Mouse (Mus musculus): ENCODE data around the gene Mrgprh. TPM values are rescaled to one million over a fixed set of nuclear protein-coding genes. Genes with fewer than 3 reads are reported as not detected.

Mrgprh gene
- total RNA-seq (2021), result 1 to 10 TPM; 1.8 to 2.1 TPM
- long read RNA-seq, experiment 1, result 0 reads
- long read RNA-seq, experiment 2, result 0 reads

GRCm38 (mm10) chr17:12875734-12876133 lies at the start of gene Mrgprh:
Mrgprh (plus strand) TSS chr17:12876034.
- no peak for DNase-seq
- intact Hi-C loops (cut with DNase I; ENCODE audit: low total_unique reads), result no loop called here

DNA sequence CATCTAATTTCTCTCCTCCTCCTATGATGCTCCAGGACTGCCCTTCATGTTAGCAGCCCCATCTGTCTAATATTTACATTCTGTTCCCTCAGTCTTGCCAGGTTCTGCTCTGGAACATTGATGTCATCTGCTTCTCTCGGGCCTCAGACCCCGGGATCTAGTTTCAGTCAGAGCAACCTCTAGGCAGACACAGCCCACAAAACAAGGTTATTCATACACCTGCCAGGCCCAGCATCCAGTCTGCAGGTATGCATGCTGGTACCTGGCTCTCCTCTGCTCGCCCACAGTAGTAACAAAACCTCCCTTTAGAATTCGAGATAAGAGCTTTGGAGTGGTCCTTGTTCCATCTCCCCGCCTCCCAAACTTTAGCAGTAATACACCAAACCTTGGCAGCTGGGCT lies 45.5 kb upstream of the Mrgprh start:
- no peak for DNase-seq
- intact Hi-C loops (cut with DNase I; ENCODE audit: low total_unique reads), result no loop called here

DNA sequence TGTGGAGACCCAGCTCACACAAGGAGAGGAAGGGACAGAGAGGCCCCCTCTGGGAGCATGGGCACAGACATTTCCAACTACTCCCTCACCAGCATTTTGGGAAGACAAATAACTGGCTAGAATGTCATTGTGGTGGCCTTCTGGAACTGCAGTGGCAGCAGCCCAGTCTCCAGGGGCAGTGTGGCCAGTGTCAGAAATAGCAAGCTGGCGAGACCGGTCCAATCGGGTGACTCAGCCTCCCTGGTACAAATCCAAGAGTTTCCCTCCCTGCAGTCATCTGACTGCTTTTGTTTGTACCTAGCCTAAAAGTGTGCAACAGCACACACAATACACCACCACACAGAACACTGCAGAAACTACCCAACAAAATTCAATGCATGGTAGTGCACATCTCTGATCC lies 43.6 kb upstream of the Mrgprh start:
- peak; percentile 33 for DNase-seq
- intact Hi-C loops (cut with DNase I; ENCODE audit: low total_unique reads), result no loop called here

DNA sequence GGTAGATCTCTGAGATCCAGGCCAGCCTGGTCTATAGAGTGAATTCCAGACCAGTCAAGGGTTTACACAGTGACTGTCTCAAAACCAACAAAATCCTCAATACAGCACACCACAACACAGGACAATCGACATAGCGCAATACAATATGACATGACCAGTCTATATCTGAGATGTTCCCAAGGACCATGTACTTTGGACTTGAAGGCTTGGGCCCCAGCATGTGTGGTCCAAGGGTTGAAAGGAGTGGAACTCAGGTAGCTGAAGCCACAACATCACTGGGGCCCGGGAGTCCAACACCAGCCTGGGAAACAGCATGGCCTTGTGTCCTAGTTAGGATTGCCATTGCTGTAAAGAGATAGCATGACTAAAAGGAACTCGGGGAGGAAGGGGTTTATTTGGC lies 43.2 kb upstream of the Mrgprh start:
- intact Hi-C loops (cut with DNase I; ENCODE audit: low total_unique reads), result no loop called here
- no peak for DNase-seq

DNA sequence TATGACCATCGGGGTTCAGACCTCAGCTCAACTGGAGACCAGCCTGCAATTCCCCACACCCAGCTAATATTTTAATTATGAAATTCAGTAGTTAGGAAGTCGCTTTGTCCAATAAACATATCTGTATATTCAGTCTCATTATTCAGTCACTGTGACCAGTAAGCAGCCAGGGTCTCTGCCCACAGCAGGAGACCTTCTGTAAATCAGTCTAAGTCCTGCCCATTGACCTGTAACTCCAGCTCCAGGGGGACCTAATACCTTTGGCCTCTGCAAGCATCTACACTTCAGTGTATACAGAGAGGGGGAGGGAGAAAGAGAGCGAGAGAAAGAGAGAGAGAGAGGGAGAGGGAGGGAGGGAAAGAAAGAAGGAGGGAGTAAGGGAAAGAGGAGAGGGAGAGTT lies 41.5 kb upstream of the Mrgprh start:
- intact Hi-C loops (cut with DNase I; ENCODE audit: low total_unique reads), result no loop called here
- DNase-seq, result no peak

DNA sequence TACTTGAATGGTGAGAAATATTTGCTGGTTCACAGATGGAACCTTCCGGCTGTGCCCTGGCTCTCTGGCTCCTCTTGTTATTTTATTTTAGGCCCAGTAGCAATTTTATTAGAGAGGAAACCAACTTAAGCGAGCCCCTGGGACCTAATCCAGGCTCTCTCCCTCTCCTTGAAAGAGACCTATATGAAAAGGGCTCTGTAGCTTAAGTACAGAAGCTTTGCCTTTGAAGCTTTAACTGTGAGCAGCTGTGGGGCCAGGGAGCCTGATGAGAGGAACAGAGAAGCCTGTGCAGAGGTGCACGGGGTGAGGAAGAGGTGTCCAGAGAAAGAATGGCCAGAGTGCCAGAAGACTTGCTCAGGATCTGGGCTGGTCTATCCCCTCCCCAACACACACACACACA lies 41.0 kb upstream of the Mrgprh start:
- intact Hi-C loops (cut with DNase I; ENCODE audit: low total_unique reads), result no loop called here
- DNase-seq, result no peak

DNA sequence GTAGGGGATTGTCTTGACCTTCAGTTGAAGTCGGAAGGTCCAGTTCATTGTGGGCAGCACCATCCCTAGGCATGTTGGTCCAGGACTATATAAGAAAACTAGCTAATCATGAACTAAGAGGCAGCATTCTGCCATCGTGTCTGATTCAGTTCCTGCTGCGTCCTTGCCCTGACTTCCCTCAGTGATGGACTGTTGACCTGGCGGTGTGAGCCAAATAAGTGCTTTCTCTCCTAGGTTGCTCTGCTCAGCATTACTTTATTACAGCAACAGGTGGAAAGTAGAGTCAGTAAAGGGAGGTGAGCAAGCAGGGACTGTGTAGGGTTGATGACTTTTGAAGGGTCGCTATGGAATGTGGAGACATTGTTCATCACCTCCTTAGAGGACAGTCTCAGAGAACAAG lies 40.1 kb upstream of the Mrgprh start:
- intact Hi-C loops (cut with DNase I; ENCODE audit: low total_unique reads), result no loop called here
- DNase-seq, result no peak

DNA sequence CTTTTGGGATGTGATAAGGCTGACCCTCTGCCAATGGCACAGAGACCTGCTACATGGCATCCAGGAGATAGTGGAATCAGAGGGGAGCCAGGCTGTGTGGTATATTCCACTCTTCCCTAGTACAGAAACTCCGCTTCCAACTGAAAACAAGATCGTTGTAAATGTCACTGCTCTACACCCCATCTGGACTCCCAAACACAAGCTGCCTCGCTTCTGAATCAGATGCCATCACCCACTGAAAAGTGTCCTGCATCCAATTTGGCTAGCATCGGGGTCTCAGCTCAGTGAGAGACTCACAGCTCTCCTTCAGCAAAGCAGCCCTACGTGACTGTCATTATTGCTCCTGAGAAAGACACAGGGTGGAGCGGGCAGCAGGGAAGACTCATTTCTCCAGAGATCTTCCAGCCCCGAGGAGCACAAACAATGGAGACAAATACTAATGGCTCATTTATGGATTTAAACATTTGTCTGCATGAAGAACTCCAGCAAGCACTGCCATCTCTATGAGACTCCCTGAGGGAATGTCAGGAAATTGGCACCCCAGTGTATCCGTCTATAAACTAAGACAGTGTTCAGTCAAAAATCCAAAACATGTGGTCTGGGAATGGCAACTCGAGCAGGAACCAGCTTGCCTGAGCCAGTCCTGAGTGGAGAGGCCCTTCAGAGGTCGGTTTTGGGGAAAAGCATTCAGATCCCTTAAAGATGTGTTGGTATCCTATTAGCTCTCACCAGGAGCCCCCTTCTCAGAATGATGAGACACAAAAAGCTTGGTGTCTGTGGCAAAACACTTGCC lies 36.2 kb upstream of the Mrgprh start:
- intact Hi-C loops (cut with DNase I; ENCODE audit: low total_unique reads), result no loop called here
- DNase-seq, result no peak

- no peak for DNase-seq
- intact Hi-C loops (cut with DNase I; ENCODE audit: low total_unique reads), result no loop called here
These were observed 32.0 kb upstream of the Mrgprh start for GRCm38 (mm10) chr17:12843826-12844225.

- intact Hi-C loops (cut with DNase I; ENCODE audit: low total_unique reads), result no loop called here
- no peak for DNase-seq
These were observed 31.3 kb upstream of the Mrgprh start for GRCm38 (mm10) chr17:12844540-12844939.

GRCm38 (mm10) chr17:12845862-12846261 lies 30.0 kb upstream of the Mrgprh start:
- DNase-seq, result no peak
- intact Hi-C loops (cut with DNase I; ENCODE audit: low total_unique reads), result no loop called here

DNA sequence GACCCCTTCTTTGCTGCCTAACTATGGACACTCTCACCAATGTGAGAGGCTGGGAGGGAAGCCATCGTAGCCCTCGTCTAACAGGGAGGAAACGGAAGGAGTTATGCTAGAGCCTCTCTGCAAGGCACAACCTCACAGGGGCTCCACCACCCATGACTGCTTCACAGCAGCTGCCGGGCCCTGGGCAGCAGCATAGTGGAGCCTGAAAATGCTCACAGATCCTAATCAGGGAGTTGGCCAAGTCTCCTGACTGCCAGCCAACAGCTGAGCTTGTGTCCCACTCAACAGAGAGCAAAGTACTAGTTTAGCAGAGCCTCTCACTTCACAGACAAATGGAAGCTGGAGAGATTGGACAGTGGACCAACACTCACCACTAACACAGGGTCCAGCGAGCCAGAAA lies 29.4 kb upstream of the Mrgprh start:
- intact Hi-C loops (cut with DNase I; ENCODE audit: low total_unique reads), result no loop called here
- peak; percentile 65 for DNase-seq

DNA sequence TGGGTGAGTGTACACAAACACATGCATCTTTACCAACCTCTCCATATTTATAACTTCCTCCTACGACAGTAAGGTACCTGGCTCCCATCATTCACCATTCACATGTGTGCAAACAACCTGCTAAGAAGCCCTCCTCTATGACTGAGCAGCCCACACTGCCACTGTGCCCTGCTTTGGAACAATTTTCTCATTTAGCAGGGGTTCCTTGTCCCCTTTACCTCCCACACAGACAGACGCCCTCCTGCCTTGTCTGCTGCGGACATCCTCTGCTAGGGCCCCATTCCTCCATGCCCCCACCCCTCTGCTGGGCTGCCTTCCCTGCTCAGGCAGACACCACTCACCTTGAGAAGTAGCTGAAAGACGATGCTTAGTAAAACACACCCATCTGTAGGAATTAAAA lies 28.1 kb upstream of the Mrgprh start:
- no peak for DNase-seq
- intact Hi-C loops (cut with DNase I; ENCODE audit: low total_unique reads), result no loop called here

DNA sequence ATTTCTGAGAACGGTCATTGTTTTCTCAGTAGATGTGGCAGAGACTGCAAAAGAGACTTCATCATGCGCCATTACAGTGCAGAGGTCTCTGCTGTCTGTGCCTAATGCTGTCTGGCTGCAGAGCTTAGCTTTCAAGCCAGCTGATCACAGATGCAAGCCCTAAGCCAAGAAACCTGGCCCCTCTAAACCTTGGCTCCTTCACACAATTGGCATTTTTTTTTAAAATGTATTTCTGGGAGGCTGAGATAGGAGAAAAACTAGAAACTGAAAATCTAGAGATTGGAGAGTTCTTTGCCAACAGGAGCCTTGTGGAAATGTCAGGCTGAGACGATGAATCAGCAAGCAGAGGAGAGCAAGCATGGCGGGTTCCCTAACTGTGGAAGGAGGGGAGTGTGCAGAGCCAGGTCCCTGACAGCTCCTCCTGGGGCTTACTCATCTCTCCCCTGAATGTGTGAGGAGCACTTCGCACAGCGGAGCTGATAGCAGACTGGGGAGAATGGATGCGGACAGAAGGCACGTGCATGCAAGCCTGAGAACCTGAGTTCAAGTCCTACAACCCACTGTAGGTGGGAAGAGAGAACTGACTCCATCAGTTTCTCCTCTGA lies 26.0 kb upstream of the Mrgprh start:
- intact Hi-C loops (cut with DNase I; ENCODE audit: low total_unique reads), result no loop called here
- no peak for DNase-seq

GRCm38 (mm10) chr17:12851689-12852088 lies 24.1 kb upstream of the Mrgprh start:
- intact Hi-C loops (cut with DNase I; ENCODE audit: low total_unique reads), result no loop called here

GRCm38 (mm10) chr17:12853821-12854220 lies 22.0 kb upstream of the Mrgprh start:
- no peak for DNase-seq
- intact Hi-C loops (cut with DNase I; ENCODE audit: low total_unique reads), result no loop called here

More at GRCm38 (mm10) chr17:12851689-12852088, 24.1 kb upstream of the Mrgprh start:
- no peak for DNase-seq

GRCm38 (mm10) chr17:12854386-12854785 lies 21.4 kb upstream of the Mrgprh start:
- no peak for DNase-seq
- intact Hi-C loops (cut with DNase I; ENCODE audit: low total_unique reads), result no loop called here

- DNase-seq, result no peak
- intact Hi-C loops (cut with DNase I; ENCODE audit: low total_unique reads), result no loop called here
These were observed 18.4 kb upstream of the Mrgprh start for GRCm38 (mm10) chr17:12857395-12857794.

DNA sequence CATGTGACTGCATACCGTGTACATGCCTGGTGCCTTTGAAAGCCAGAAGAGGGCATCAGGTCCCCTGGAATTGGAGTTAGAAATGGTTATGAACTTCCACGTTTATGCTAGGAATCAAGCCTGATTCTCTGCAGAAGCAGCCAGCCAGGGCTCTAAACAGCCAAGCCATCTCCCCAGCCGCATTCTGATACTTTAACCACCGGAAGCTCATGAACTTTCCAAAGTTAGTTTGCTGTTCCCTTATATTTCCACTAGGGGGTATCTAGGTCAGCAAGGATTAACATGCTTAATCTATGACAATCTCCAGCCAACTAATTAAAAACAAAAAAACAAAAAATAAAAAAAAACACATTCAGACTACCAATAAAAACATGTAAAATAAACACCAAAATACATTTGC lies 17.8 kb upstream of the Mrgprh start:
- no peak for DNase-seq
- intact Hi-C loops (cut with DNase I; ENCODE audit: low total_unique reads), result no loop called here

GRCm38 (mm10) chr17:12859006-12859520 lies 16.8 kb upstream of the Mrgprh start:
- intact Hi-C loops (cut with DNase I; ENCODE audit: low total_unique reads), result no loop called here
- no peak for DNase-seq

DNA sequence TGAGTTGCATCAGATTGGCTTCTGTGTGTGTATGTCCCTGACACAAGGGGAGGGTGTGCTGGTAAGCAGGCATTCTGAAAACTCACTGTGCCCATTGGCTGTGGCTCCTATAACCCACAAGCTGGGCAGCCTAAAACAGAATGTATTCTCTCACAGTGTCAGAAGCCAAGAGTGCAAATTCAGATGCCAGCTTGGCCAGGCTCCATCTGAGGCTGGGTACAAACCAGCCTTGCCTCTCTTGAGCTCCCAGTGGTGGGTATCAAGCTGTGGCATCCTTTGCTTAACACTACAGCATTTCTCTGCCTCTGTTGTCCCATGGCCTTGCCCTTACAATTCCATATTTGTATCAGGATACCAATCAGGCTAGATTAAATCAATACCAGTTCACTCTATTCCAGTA lies 11.7 kb upstream of the Mrgprh start:
- intact Hi-C loops (cut with DNase I; ENCODE audit: low total_unique reads), result no loop called here

More for the DNA sequence above, 11.7 kb upstream of the Mrgprh start:
- no peak for DNase-seq
